Mouse (Mus musculus) monocyte, adult 2 months (primary cell): ENCODE measurements around the gene Med12l.
A peak's percentile ranks its signal among the peaks of the same experiment; 100 is the strongest.

ENCODE experiments used
- DNase-seq, 2 experiments: peaks; one replicate each; pipeline ENCODE4 v3.0.0; 2022; ENCODE audit warnings: low spot score in 2 of 2, low read depth in 1 of 2

The Med12l gene

GRCm38 (mm10) chr3:59296563-59297130 is 291.0 kb downstream of the Med12l start:
- DNase-seq = no peak

GRCm38 (mm10) chr3:59297653-59298052 is 292.0 kb downstream of the Med12l start:
- DNase-seq = no peak

DNA sequence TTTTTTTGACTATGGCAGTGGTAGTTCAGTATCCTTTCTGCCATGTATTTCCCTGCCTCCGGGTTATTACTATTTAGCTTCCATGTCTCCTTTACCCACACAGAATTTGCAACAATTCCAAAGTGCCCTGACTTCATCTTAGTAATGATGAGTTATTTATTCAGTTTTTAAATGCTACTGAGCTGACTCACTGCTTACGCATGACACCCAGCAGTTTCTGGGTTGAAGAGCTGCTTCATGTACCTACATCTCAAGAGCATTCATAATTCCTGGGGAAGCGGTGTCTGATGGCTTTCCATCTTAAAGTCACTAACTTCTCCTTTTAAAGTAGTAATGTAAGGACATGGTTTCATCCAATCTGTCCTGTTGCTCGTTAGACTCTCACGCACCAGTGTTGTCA is 299.3 kb downstream of the Med12l start:
- no peak for DNase-seq

- DNase-seq = no peak
Measured at GRCm38 (mm10) chr3:59305518-59305917, 299.9 kb downstream of the Med12l start.

DNA sequence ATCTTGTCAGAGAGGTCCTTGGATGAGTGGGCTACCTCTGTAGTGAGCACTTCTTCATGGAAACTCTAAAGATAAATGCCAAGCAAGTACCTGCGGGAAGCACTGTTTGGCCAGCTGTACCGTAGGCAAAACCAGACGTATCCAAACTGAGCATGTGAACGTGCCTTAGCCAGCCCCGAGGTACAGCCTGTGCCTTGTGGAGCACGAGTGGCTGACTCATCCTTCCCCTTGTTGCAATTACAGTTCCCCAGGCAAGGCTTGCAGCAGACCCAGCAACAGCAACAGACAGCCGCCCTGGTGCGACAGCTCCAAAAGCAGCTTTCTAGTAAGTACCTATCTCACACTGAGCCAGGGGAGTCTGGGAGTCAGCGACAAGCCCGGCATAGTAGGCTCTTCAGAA is 307.0 kb downstream of the Med12l start:
- peak; percentile 16 to 21 for DNase-seq

DNA sequence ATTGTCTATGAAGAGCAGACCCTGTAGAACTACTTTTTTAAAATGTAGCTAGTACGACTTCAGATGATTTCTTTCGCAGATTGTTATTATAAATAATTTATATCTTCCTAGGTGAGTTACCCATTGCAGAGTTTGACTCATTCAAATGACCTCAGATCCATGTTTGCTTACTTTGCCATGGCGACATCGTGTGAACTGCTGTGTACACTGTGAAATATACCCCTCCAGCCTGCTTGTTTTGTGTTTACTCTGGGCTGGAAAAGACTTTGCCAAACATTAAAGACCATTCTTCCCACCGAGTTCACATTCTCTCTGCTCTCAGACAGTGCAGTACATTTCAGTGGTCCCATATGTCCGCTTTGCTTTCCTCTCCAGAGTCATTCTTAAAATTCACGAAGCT is 310.5 kb downstream of the Med12l start:
- no peak for DNase-seq

DNA sequence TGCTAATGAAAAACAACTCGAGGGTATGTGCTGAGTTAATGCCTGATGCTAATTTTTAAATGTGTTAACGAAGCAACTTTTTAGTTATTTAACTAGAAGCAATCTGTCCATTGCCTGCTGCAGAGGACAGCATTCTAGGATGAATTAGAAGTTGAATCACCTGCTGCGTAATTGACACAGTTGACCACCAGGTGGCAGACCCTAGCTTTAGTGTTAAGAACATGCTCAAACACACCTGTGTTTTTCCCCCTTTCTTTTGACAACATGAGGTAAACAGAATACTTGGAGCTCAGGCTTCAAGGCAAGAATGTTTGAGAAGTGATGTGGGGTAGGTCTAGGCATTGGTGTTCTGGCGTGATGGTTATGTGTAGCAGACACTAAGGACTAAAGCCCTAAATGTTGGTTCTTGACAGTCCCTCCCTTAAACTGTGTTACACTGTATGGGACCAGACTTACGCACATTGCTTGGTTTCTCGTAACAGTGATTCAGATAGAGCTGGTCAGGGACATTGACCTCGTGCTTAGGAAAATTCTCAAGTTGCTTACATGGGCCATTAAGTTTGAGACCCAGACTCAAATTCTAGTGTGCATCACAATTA is 315.8 kb downstream of the Med12l start:
- DNase-seq = no peak

DNA sequence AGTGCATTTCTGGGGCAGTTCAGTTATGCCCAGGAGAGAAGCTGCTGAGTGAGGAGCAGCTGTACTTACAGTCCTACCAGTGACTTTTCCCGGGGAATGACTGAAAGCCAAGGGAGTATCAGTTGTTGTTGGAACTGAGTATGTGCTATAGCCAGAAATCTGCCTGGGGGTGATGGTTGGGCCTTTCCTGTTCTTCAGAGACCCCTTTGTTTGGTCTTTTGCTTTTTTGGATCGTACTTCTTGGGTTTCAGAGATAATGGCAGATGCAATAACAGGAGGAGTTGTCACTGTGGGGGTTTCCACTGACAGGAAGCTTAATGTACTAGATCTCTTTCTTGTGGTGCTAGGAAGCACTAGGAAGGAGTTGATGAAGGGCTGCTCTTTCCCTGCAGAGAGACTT is 322.9 kb downstream of the Med12l start:
- DNase-seq = no peak

DNA sequence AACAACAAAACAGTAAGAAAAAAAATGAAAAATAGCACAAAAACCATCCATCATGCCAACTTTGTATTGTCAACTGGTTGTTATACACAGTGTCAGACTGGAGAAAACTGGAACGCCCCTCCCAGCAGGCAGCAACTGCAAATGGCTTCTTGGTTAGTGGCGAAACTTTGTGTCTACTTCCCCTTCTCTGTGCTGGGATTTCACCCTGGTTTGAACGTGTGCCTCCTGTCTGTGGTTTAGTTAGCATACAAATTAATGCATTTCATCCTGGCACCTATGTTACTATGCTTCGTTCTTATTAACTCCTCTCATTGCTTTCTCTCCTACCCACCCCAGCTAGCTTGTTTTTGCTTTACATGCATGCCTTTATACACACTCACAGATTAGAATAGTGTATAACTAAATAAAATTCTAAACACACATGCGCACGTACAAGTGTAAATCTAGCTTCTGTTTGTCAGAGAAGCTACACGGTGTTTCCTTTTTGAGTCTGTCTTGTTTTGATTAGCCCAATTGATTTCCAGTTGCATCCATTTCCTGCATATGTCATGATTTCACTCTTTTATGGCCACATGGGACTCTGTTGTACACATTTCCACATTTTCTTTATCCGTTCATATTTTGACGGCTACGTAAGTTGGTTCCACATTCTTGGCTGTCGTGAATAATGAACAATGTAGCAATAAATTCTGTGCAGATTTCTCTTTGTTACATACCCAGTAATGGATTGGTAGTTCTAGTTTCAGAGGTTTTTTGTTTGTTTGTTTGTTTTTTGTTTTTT is 336.2 kb downstream of the Med12l start:
- DNase-seq = peak; percentile 9 to 12

GRCm38 (mm10) chr3:59343026-59343425 is 337.4 kb downstream of the Med12l start:
- DNase-seq = no peak

GRCm38 (mm10) chr3:59344065-59344905 is 338.7 kb downstream of the Med12l start, which contains the start of gene Igsf10:
Gene Igsf10, minus strand, starts transcription at chr3:59344394.
- DNase-seq = no peak

DNA sequence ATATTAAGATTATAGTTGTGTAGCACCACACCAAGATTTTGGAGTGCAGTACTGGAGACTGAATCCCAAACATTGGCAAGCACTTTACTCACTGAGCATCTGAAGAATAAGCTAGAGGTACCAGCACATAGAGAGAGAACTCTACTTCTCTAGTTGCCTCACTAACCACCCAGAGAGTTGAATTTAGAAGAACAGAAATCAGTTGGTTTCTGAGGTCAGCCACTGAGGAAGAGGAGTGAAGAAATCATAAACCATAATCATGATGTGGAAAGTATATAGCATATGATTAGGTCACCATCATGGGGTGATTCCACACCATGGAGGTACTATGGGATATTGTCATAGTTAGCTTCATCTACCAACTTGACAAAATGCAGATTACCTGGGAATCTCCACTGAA is 346.1 kb downstream of the Med12l start:
- DNase-seq = no peak

- no peak for DNase-seq
Measured at GRCm38 (mm10) chr3:59354156-59354555, 348.5 kb downstream of the Med12l start.

DNA sequence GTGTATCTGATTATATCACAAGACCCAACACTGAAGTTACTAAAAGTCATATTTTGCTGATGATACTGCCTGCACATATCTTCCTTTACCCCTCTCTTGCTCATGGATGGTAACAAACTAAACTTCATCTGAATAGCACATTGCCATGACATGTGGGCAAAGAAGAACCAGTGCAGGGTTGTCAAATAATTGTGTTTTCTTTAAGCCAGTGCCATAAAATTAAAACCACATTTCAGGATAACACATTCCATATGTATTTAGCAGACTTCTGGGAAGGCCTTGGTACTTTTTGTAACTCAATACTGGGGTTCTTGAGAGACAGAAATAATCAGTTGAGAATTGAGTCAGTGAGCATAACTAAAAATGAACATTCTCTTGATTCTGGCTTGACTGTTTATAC is 354.5 kb downstream of the Med12l start:
- DNase-seq = no peak

- no peak for DNase-seq
Measured at GRCm38 (mm10) chr3:59361895-59362294, 356.3 kb downstream of the Med12l start.
